Mouse (Mus musculus) kidney, embryonic 14.5 days (tissue): Measurements from ENCODE around the gene Slc9a8. TPM values are rescaled to one million over a fixed set of nuclear protein-coding genes. Genes with fewer than 3 reads are reported as not detected.

ENCODE experiments used
- ATAC-seq: fragments of 200-750 bp; cut with Nextera tagmentation; 2 replicates; pipeline ENCODE4 v1.8.0; 2017; ENCODE audit warnings: moderate number of reproducible peaks, mild to moderate bottlenecking, moderate TSS enrichment, moderate library complexity; ENCODE audit not compliant: low FRiP score, low TSS enrichment
- H3K27ac ChIP-seq: fragments of 300-500 bp; sonication (generic); 2 replicates; pipeline ENCODE4 v1.5.1; 2014; ENCODE audit warnings: low read depth, mild to moderate bottlenecking, low read length, moderate library complexity, mixed read lengths
- H3K27me3 ChIP-seq: fragments of 300-500 bp; sonication (generic); 2 replicates; pipeline ENCODE4 v1.6.1; 2014; ENCODE audit warnings: mild to moderate bottlenecking, low read length; ENCODE audit not compliant: control insufficient read depth, insufficient read depth
- H3K36me3 ChIP-seq: fragments of 300-500 bp; sonication (generic); 2 replicates; pipeline ENCODE4 v1.6.1; 2014; ENCODE audit warnings: low read length, mixed read lengths; ENCODE audit not compliant: control insufficient read depth, insufficient read depth
- H3K4me1 ChIP-seq: fragments of 300-500 bp; sonication (generic); 2 replicates; pipeline ENCODE4 v1.6.1; 2014; ENCODE audit warnings: low read length, mixed read lengths; ENCODE audit not compliant: control insufficient read depth, insufficient read depth
- H3K4me2 ChIP-seq: fragments of 300-500 bp; sonication (generic); replicated peaks from 2 replicates; pipeline ENCODE4 v1.6.1; 2014; ENCODE audit warnings: low read depth, mild to moderate bottlenecking, low read length
- H3K4me3 ChIP-seq: fragments of 300-500 bp; sonication (generic); 2 replicates; pipeline ENCODE4 v1.5.1; 2014; ENCODE audit warnings: mild to moderate bottlenecking, low read length
- H3K9ac ChIP-seq: fragments of 300-500 bp; sonication (generic); 2 replicates; pipeline ENCODE4 v1.6.1; 2014; ENCODE audit warnings: low read depth, mild to moderate bottlenecking, low read length, moderate library complexity
- H3K9me3 ChIP-seq: fragments of 300-500 bp; sonication (generic); 2 replicates; pipeline ENCODE4 v1.6.1; 2016; ENCODE audit warnings: low read length; ENCODE audit not compliant: control insufficient read depth
- WGBS: fragments of 180-500 bp; shearing (Covaris S2); extraction: QIAGEN DNeasy Blood & Tissue Kit; methylation state at CpG from one replicate; pipeline ENCODE4 v1.1.7; 2014; 5-methylcytosine and 5-hydroxymethylcytosine counted together
- polyA plus RNA-seq: library from polyadenylated mRNA; unstranded; fragments of >200 nt; fragmentation: Nextera tagmentation; extraction: Ambion mirVana; gene quantifications from 2 replicates; pipeline ENCODE4 v1.2.1, GENCODE M21; 2014

The Slc9a8 gene
- polyA plus RNA-seq, 1 experiment from 2014 or later = 28.6 TPM

DNA sequence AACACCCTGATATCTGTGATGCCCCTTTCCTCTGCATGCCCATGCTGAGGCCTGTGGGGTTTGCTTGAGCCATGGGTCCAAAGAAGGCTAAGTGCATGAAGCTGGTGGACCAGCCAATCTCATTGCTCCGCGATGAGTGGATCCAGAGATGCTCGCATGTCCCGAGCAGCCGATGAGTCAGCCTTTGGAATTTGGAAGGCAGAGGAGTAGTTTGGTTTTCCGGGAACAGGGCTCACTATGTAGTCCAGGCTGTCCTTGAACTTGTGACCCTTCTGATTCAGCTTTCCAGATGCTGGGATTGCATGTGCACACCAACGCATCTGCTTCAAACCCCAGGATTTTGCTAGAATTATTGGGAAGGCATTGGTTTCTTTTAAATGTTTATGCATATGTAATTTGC lies 21.9 kb upstream of the Slc9a8 start:
- 89% methylated on average over 7 of the region's 7 CpGs for WGBS
- H3K27me3 ChIP-seq = no peaks in the 10 kb centered on the region
- no peak overlapping the region for H3K4me2 ChIP-seq
- ATAC-seq = no peak
- no peaks in the 10 kb centered on the region for H3K4me1 ChIP-seq
- no peak overlapping the region for H3K4me3 ChIP-seq
- no peak overlapping the region for H3K9ac ChIP-seq
- H3K27ac ChIP-seq = no peak overlapping the region
- no peaks in the 10 kb centered on the region for H3K36me3 ChIP-seq
- no peaks in the 10 kb centered on the region for H3K9me3 ChIP-seq

DNA sequence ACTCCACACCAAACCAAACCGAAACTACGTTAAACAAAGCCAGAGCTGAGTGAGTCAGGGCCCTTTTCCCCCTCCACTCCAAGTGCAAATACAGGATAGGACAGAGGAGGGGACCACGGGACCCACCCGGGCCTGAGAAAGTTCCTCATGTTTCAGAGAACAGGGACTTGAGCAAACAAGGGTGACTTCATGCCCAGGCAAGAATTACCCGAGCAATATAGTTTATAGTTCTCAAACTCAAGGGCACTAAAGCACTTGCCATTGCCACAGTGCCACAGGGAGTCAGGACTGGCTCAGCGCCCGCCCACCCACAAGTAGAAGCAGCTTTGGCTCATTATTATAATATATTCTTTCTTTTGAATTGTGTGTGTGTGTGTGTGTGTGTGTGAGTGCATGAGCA lies 18.4 kb upstream of the Slc9a8 start:
- no peak for ATAC-seq
- no peak overlapping the region for H3K4me3 ChIP-seq

DNA sequence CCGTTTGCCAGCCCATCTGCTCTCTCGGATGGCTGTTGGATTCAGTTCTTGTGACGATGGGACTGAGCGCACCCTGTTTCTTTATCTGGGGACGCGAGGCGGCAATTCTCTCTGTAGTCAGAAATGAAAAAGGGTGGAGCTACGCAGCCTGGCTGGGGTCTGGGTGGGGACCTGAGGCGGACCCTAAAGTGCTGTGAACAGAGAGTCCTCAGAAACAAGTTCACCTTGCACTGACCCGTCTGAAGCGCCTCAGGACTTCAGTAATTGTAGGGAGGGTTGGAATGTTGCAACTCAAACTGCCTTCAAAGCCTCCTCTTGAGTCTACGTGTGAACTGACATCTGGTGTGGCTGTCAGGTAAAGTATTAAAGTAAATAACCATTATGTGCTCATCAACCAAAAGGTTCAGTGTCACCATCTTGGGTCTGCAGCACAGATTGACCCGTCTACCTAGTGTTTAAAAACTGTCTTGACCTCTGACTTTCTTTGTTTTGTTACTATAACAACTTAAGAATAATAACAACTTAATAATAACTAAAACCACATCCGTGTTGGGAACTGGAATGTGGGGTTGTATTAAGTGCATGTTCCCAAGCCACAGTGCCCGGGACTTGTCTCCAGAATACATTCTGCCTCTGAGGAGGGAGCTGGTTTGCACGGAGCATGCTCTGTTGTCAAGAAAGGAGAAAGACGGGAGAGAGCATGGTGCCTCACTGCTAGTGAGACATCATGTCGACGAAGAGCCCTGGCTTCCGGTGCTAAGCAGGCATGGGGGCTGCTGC lies 16.2 kb upstream of the Slc9a8 start:
- Histone ChIP-seq H3K9me3 (no peaks in the 10 kb centered on the region), H3K4me1 (no peaks in the 10 kb centered on the region), H3K36me3 (no peaks in the 10 kb centered on the region)

More for the DNA sequence above, 18.4 kb upstream of the Slc9a8 start:
- no peak overlapping the region for H3K4me2 ChIP-seq
- no peak overlapping the region for H3K9ac ChIP-seq
- WGBS = 62% methylated on average over 7 of the region's 7 CpGs
- no peak overlapping the region for H3K27ac ChIP-seq
- no peaks in the 10 kb centered on the region for H3K4me1 ChIP-seq
- no peaks in the 10 kb centered on the region for H3K27me3 ChIP-seq
- no peaks in the 10 kb centered on the region for H3K36me3 ChIP-seq
- no peaks in the 10 kb centered on the region for H3K9me3 ChIP-seq

DNA sequence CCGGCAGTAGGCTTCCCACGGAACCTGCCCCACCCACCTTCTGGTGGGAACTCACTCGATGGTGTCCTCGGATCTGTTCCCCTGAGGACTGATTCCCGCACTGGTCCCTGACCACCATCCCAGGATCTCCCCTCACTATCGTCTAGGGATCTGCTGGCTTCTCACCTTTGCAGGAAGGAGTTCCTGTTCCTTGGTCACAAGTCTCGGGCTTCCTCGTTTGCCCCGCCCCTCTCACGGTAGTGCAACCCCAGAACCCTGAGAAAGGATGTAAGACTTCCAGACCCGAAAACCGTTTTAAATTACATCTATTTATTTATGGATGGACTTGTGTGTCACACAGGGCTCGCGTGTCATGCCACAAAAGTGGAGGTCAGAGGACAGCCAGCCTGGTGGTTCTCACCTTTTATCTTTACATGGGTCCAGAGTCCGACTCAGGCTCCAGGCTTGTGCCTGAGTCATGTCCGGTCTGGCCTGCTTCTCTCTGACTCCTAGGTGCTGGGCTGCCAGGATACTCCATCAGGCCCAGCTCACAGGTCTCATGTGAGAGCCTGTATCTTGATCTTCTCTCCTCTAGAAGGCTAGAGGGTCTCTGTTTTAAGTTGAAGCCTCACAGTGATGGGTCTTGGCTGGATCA lies 14.1 kb upstream of the Slc9a8 start:
- H3K4me3 ChIP-seq = no peak overlapping the region
- H3K9me3 ChIP-seq = no peaks in the 10 kb centered on the region
- WGBS = 92% methylated on average over 16 of the region's 16 CpGs
- H3K4me2 ChIP-seq = no peak overlapping the region
- ATAC-seq = no peak
- no peak overlapping the region for H3K27ac ChIP-seq
- H3K27me3 ChIP-seq = no peaks in the 10 kb centered on the region
- H3K4me1 ChIP-seq = no peaks in the 10 kb centered on the region
- H3K9ac ChIP-seq = no peak overlapping the region
- no peaks in the 10 kb centered on the region for H3K36me3 ChIP-seq

More for the DNA sequence above, 16.2 kb upstream of the Slc9a8 start:
- Histone ChIP-seq H3K27me3 (no peaks in the 10 kb centered on the region), H3K4me2 (no peak overlapping the region), H3K4me3 (no peak overlapping the region), H3K9ac (no peak overlapping the region), H3K27ac (no peak overlapping the region)
- 76% methylated on average over 20 of the region's 20 CpGs for WGBS
- no peak for ATAC-seq

DNA sequence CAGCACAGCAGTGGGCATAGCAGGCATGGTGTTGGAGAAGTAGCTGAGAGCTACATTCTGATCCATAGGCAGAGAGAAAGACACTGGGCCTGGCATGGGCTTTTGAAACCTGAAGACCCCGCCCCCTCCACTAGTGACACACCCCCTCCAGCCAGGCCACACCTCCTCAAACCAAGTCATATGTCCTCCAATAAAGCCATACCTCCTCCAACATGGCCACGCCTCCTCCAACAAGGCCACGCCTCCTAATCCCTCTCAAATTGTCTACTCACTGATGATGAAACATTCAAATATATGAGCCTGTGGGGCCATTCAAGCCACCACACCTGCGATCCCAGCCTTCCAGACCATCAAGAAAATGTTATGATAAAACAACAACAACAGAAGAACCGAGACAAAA lies 7.1 kb upstream of the Slc9a8 start:
- 88% methylated on average over 5 of the region's 5 CpGs for WGBS
- Histone ChIP-seq H3K27ac (no peak overlapping the region), H3K4me1 (no peaks in the 10 kb centered on the region), H3K9ac (no peak overlapping the region), H3K36me3 (no peaks in the 10 kb centered on the region), H3K27me3 (no peaks in the 10 kb centered on the region), H3K4me3 (no peak overlapping the region), H3K9me3 (no peaks in the 10 kb centered on the region), H3K4me2 (no peak overlapping the region)
- no peak for ATAC-seq

DNA sequence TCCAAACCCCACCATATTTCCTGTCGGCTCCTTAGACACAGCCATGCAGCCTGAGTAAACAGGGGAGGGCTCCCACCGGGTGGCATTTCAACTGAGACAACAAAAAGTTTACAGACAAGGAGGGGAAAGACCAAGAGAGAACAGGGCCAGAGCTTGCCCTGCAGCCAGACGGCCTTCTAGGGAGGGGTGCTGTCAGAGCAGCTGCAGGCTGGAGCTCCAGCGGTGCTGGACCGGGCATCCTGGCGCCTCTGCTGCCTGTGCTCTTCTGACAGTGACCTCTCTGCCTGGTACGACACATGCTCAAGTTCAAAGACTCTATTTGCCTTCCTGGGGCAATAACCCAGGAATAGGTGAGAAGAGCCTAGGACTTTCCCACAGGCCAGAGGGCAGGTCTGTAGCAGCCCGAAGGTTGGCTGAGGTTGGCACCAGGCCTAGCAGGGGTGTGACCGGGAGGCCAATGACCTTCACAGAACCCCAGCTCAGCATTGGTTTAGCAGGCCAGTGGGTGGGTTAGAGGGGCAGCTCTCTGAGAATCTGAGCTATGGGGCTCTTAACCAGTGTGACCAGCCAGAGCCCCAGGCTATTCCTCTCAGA lies 5.4 kb upstream of the Slc9a8 start:
- no peak overlapping the region for H3K4me2 ChIP-seq
- no peaks in the 10 kb centered on the region for H3K4me1 ChIP-seq
- ATAC-seq = no peak
- H3K9me3 ChIP-seq = no peaks in the 10 kb centered on the region
- no peak overlapping the region for H3K9ac ChIP-seq
- no peak overlapping the region for H3K4me3 ChIP-seq
- H3K36me3 ChIP-seq = no peaks in the 10 kb centered on the region
- 69% methylated on average over 9 of the region's 9 CpGs for WGBS
- no peak overlapping the region for H3K27ac ChIP-seq
- no peaks in the 10 kb centered on the region for H3K27me3 ChIP-seq

DNA sequence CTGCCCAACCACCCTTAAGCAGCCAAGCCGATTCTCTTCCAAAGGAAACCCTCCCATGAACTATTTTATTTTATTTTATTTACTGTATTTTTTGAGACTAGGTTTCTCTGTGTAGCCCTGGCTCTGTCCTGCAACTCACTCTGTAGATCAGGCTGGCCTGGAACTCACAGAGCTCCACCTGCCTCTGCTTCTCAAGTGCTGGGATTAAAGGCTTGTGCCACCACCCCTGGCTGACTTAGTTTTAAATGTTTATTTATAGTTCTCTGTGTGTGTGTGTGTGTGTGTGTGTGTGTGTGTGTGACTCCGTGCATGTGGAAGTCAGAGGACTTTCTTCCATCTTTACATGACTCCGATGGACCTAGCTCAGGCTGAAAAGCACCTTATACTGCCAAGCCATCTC lies 4.5 kb upstream of the Slc9a8 start:
- no peak overlapping the region for H3K27ac ChIP-seq
- 76% methylated on average over 3 of the region's 3 CpGs for WGBS
- H3K9me3 ChIP-seq = no peaks in the 10 kb centered on the region
- no peak for ATAC-seq
- H3K27me3 ChIP-seq = no peaks in the 10 kb centered on the region
- H3K4me1 ChIP-seq = no peaks in the 10 kb centered on the region
- no peak overlapping the region for H3K9ac ChIP-seq
- H3K4me3 ChIP-seq = no peak overlapping the region
- H3K4me2 ChIP-seq = no peak overlapping the region
- no peaks in the 10 kb centered on the region for H3K36me3 ChIP-seq

DNA sequence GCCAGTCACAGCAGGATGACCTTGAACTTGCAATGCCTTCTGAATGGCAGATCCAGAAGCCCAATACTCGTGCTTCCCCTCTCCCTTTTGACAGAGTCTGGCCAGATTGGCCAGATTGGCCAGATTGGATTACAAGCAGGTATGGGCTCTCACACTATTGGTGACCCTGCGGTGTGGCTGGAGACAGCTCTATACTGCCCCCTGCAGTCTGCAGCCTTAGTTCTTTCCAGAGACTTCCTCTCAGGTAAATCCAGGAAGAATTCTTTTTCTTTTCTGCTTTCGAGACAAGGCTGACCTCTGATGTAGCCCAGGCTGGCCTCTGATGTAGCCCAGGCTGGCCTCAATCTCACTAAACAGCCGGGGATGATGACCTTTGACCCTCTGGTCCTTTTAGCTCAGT lies 3.8 kb upstream of the Slc9a8 start:
- H3K9ac ChIP-seq = no peak overlapping the region
- no peaks in the 10 kb centered on the region for H3K9me3 ChIP-seq
- H3K4me3 ChIP-seq = no peak overlapping the region
- no peaks in the 10 kb centered on the region for H3K36me3 ChIP-seq
- H3K4me1 ChIP-seq = peaks cover 5% of the 10 kb centered on the region; the same call in 1 of the 2 replicates
- WGBS = 37% methylated on average over 4 of the region's 4 CpGs
- H3K4me2 ChIP-seq = no peak overlapping the region
- ATAC-seq = no peak
- H3K27ac ChIP-seq = no peak overlapping the region
- H3K27me3 ChIP-seq = no peaks in the 10 kb centered on the region

DNA sequence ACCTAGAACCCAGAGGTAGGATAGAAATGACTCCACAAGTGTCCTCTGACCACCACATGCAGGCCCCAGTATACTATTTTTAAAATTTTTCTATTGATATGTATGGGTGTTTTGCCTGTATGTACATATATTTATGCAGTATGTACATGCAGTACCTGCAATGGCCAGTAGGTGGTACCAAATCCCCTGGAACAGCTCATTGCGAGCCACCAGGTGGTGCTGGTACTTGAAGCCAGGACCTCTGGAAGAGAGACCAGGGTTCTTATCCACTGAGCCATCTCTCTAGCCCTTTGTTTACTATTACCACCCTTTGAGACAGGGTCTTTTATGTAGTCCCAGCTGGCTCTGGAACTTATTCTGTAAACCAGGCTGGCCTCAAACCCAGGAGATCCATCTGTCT lies 2.3 kb upstream of the Slc9a8 start:
- Histone ChIP-seq H3K9ac (no peak overlapping the region), H3K4me3 (no peak overlapping the region), H3K9me3 (no peaks in the 10 kb centered on the region), H3K36me3 (peaks cover 6% of the 10 kb centered on the region; the same call in 1 of the 2 replicates), H3K27ac (no peak overlapping the region), H3K4me1 (peaks cover 8% of the 10 kb centered on the region; the same call in 1 of the 2 replicates), H3K27me3 (no peaks in the 10 kb centered on the region), H3K4me2 (no peak overlapping the region)
- 50% methylated on average over 1 of the region's 1 CpGs for WGBS
- no peak for ATAC-seq
